Mouse (Mus musculus) CH12.LX (cell line): ENCODE data around the gene Tnnt2. TPM values are rescaled to one million over a fixed set of nuclear protein-coding genes. Genes with fewer than 3 reads are reported as not detected.

Source experiments
- DNase-seq: peaks from one replicate; pipeline ENCODE4 v3.0.0-alpha.2; 2013; ENCODE audit errors: extremely low read depth
- H3K27ac ChIP-seq: 2 replicates; pipeline ENCODE4 v1.5.1; 2012; ENCODE audit warnings: low read depth, mild to moderate bottlenecking, control low read depth, moderate library complexity; ENCODE audit not compliant: insufficient read depth
- H3K27me3 ChIP-seq: replicated peaks from 2 replicates; pipeline ENCODE3; 2012; ENCODE audit warnings: inconsistent platforms
- H3K36me3 ChIP-seq, 2 experiments: replicated peaks in 1 of 2; 2 replicates each; pipeline versions ENCODE3 to v1.6.1; 2012; ENCODE audit warnings: inconsistent platforms in 1 of 2, low read length in 1 of 2, mild to moderate bottlenecking in 1 of 2, mixed read lengths in 1 of 2, moderate library complexity in 1 of 2; ENCODE audit not compliant: control insufficient read depth in 1 of 2, insufficient read depth in 1 of 2
- H3K4me1 ChIP-seq, 2 experiments: 2 replicates each; pipeline ENCODE4 v1.6.1; 2012; ENCODE audit warnings: inconsistent platforms in 1 of 2, moderate library complexity in 1 of 2; ENCODE audit not compliant: insufficient read depth in 2 of 2, control insufficient read depth in 1 of 2
- H3K4me2 ChIP-seq: 2 replicates; pipeline ENCODE4 v1.6.1; 2012; ENCODE audit warnings: low read depth, mild to moderate bottlenecking, control low read depth; ENCODE audit not compliant: poor library complexity, insufficient read depth, severe bottlenecking
- H3K4me3 ChIP-seq, 3 experiments: fragments of 150-350 bp in 1 of 3; sonication (generic) in 1 of 3; replicated peaks in 1 of 3; 2 replicates each; pipeline versions ENCODE3 to v1.5.1; 2011 to 2012; ENCODE audit warnings: low read depth in 2 of 3, low read length in 2 of 3, mild to moderate bottlenecking in 2 of 3, moderate library complexity in 2 of 3, control low read depth in 1 of 3, improper control_type of control experiment in 1 of 3, inconsistent platforms in 1 of 3, mixed read lengths in 1 of 3; ENCODE audit not compliant: poor library complexity in 1 of 3
- H3K79me2 ChIP-seq: replicated peaks from 2 replicates; pipeline ENCODE4 v1.6.1; 2012; ENCODE audit warnings: mild to moderate bottlenecking, moderate library complexity; ENCODE audit not compliant: control insufficient read depth, poor library complexity, insufficient read depth, severe bottlenecking; ENCODE audit errors: extremely low read depth
- H3K9ac ChIP-seq: 2 replicates; pipeline ENCODE4 v1.6.1; 2012; ENCODE audit warnings: low read depth, mild to moderate bottlenecking, control low read depth, moderate library complexity; ENCODE audit not compliant: insufficient read depth
- H3K9me3 ChIP-seq: replicated peaks from 2 replicates; pipeline ENCODE3; 2012; ENCODE audit warnings: low read length, inconsistent platforms, mixed read lengths
- CHD1 ChIP-seq: IDR thresholded peaks from 2 replicates; pipeline ENCODE4 v1.6.1; 2012; ENCODE audit warnings: low read depth, low read length, improper control_type of control experiment, inconsistent platforms
- E2F4 ChIP-seq: IDR thresholded peaks from 2 replicates; pipeline ENCODE4 v1.6.1; 2011; ENCODE audit warnings: low read depth, low read length, improper control_type of control experiment; ENCODE audit not compliant: insufficient replicate concordance
- ELF1 ChIP-seq: IDR thresholded peaks from 2 replicates; pipeline ENCODE4 v1.6.1; 2014; ENCODE audit warnings: low read depth, mild to moderate bottlenecking, inconsistent platforms, low read length, improper control_type of control experiment
- GABPA ChIP-seq: IDR thresholded peaks from 2 replicates; pipeline ENCODE4 v1.6.1; 2012; ENCODE audit warnings: low read depth, low read length, improper control_type of control experiment, inconsistent platforms; ENCODE audit not compliant: insufficient replicate concordance
- HCFC1 ChIP-seq: IDR thresholded peaks from 2 replicates; pipeline ENCODE4 v1.6.1; 2012; ENCODE audit warnings: low read depth, mild to moderate bottlenecking, inconsistent platforms, low read length, improper control_type of control experiment
- IRF4 ChIP-seq: IDR thresholded peaks from 2 replicates; pipeline ENCODE4 v1.6.1; 2014; ENCODE audit warnings: low read depth, mild to moderate bottlenecking, inconsistent platforms, low read length, improper control_type of control experiment
- JUN ChIP-seq: IDR thresholded peaks from 2 replicates; pipeline ENCODE4 v1.6.1; 2011; ENCODE audit warnings: low read depth, mild to moderate bottlenecking, low read length, improper control_type of control experiment, moderate library complexity; ENCODE audit not compliant: insufficient read depth
- JUND ChIP-seq: conservative IDR thresholded peaks from 2 replicates; pipeline ENCODE4 v1.6.1; 2011; ENCODE audit warnings: low read depth, low read length, improper control_type of control experiment
- KAT2A ChIP-seq: IDR thresholded peaks from 2 replicates; pipeline ENCODE4 v1.6.1; 2012; ENCODE audit warnings: low read length, improper control_type of control experiment, inconsistent platforms; ENCODE audit not compliant: insufficient replicate concordance
- MAFK ChIP-seq: IDR thresholded peaks from 2 replicates; pipeline ENCODE4 v1.6.1; 2011; ENCODE audit warnings: low read length, improper control_type of control experiment; ENCODE audit not compliant: insufficient replicate concordance
- MAZ ChIP-seq: IDR thresholded peaks from 2 replicates; pipeline ENCODE4 v1.6.1; 2012; ENCODE audit warnings: low read depth, mild to moderate bottlenecking, inconsistent platforms, low read length, improper control_type of control experiment, moderate library complexity
- MEF2A ChIP-seq: IDR thresholded peaks from 2 replicates; pipeline ENCODE4 v1.6.1; 2014; ENCODE audit warnings: low read depth, mild to moderate bottlenecking, inconsistent platforms, low read length, improper control_type of control experiment, borderline replicate concordance
- MYC ChIP-seq: IDR thresholded peaks from 2 replicates; pipeline ENCODE4 v1.6.1; 2011; ENCODE audit warnings: low read depth, mild to moderate bottlenecking, improper control_type of control experiment, low read length
- NELFE ChIP-seq: IDR thresholded peaks from 2 replicates; pipeline ENCODE4 v1.6.1; 2011; ENCODE audit warnings: low read depth, low read length, improper control_type of control experiment
- NRF1 ChIP-seq: IDR thresholded peaks from 2 replicates; pipeline ENCODE4 v1.6.1; 2014; ENCODE audit warnings: low read depth, mild to moderate bottlenecking, inconsistent platforms, low read length, improper control_type of control experiment, moderate library complexity
- PAX5 ChIP-seq: IDR thresholded peaks from 2 replicates; pipeline ENCODE4 v1.6.1; 2012; ENCODE audit warnings: low read length, inconsistent platforms, mixed read lengths
- RCOR1 ChIP-seq: conservative IDR thresholded peaks from 2 replicates; pipeline ENCODE4 v1.6.1; 2012; ENCODE audit warnings: low read depth, mild to moderate bottlenecking, inconsistent platforms, low read length, improper control_type of control experiment
- SIN3A ChIP-seq: IDR thresholded peaks from 2 replicates; pipeline ENCODE4 v1.6.1; 2012; ENCODE audit warnings: low read length, improper control_type of control experiment, inconsistent platforms
- SMC3 ChIP-seq: IDR thresholded peaks from 2 replicates; pipeline ENCODE4 v1.6.1; 2011; ENCODE audit warnings: low read depth, low read length, improper control_type of control experiment
- TBP ChIP-seq: conservative IDR thresholded peaks from 2 replicates; pipeline ENCODE4 v1.6.1; 2011; ENCODE audit warnings: low read depth, low read length, improper control_type of control experiment
- TCF12 ChIP-seq: IDR thresholded peaks from 2 replicates; pipeline ENCODE4 v1.6.1; 2014; ENCODE audit warnings: low read depth, mild to moderate bottlenecking, inconsistent platforms, low read length, improper control_type of control experiment
- USF1 ChIP-seq: IDR thresholded peaks from 2 replicates; pipeline ENCODE4 v1.6.1; 2014; ENCODE audit warnings: low read depth, mild to moderate bottlenecking, inconsistent platforms, low read length, improper control_type of control experiment
- USF2 ChIP-seq: conservative IDR thresholded peaks from 2 replicates; pipeline ENCODE4 v1.6.1; 2011; ENCODE audit warnings: low read depth, low read length, improper control_type of control experiment
- ZKSCAN1 ChIP-seq: IDR thresholded peaks from 2 replicates; pipeline ENCODE4 v1.6.1; 2012; ENCODE audit warnings: low read depth, inconsistent platforms, low read length, improper control_type of control experiment, borderline replicate concordance
- ZNF384 ChIP-seq: IDR thresholded peaks from 2 replicates; pipeline ENCODE4 v1.6.1; 2012; ENCODE audit warnings: low read depth, low read length, improper control_type of control experiment, inconsistent platforms
- dilution Hi-C: fragments of 300-500 bp; cut with MboI; formaldehyde crosslinking; loops from 2 replicates; pipeline ENCODE4 v1.14.3; 2020; ENCODE audit warnings: low sequenced_read_pairs; ENCODE audit not compliant: extremely low pct_unique_long_range_greater_than_20kb, extremely low pct_ligation_motif_present
- in situ Hi-C: fragments of 300-500 bp; cut with MboI; formaldehyde crosslinking; loops from 3 replicates; pipeline ENCODE4 v1.14.3; 2019; ENCODE audit warnings: low sequenced_read_pairs, low pct_ligation_motif_present, low pct_unique_long_range_greater_than_20kb, mixed read lengths
- polyA plus RNA-seq: library from polyadenylated mRNA; unstranded; fragments of >175 nt; gene quantifications from 2 replicates; pipeline ENCODE4 v1.2.1, GENCODE M21; 2012; ENCODE audit warnings: low read depth; ENCODE audit not compliant: insufficient read length
- total RNA-seq, 2 experiments: library from RNA; depleted of rRNA; stranded (reverse); fragments of 300-350 nt in 1 of 2; fragments of >200 nt in 1 of 2; gene quantifications; 2 replicates each; pipeline ENCODE4 v1.2.3; 2012 to 2014

Tnnt2 gene
- total and polyA plus RNA-seq, 3 experiments: 3.6 to 31.1 (median 8.6) TPM

- Histone ChIP-seq H3K27me3 (peaks cover 7% of the 10 kb centered on the region), H3K4me3 (no peak overlapping the region), H3K4me2 (no peak overlapping the region), H3K27ac (no peak overlapping the region), H3K79me2 (no peaks in the 10 kb centered on the region), H3K9me3 (no peaks in the 10 kb centered on the region), H3K4me1 (peaks cover 13 to 51% of the 10 kb centered on the region in 2 experiments), H3K36me3 (no peaks in the 10 kb centered on the region), H3K9ac (no peak overlapping the region)
- in situ Hi-C loops (no loop called here), dilution Hi-C loops (no loop called here)
- DNase-seq: no peak
- TF ChIP-seq IRF4 (no peak), PAX5 (no peak), GABPA (no peak), USF2 (no peak), SIN3A (no peak), MAFK (no peak), RCOR1 (no peak), TCF12 (no peak), MYC (no peak), KAT2A (no peak), ZKSCAN1 (no peak)
Observed at GRCm38 (mm10) chr1:135812618-135813017, 23.5 kb upstream of the Tnnt2 start.

DNA sequence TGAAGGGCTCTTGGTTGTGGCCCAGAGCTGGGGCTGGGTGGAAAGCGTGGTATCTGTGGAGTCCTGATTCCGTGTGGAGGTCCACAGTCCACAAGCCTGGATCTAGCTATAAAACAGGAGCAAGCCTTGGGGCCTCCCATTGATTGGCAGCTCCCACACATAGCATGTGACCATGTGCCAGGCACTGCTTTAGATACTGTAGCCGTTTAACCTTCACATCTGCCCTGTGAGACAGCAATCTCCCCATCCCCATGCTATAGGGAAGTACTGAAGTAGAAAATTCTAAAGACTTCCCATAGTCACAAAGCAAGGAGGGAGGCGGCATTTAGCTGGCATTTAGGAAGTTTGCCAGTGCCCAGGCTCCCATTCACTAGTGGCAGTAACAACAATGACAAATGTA is 23.1 kb upstream of the Tnnt2 start:
- Histone ChIP-seq H3K4me2 (no peak overlapping the region), H3K27ac (no peak overlapping the region), H3K36me3 (no peaks in the 10 kb centered on the region), H3K4me1 (peaks cover 13 to 53% of the 10 kb centered on the region in 2 experiments)
- in situ Hi-C loops: no loop called here
- TF ChIP-seq SMC3: no peak
- no peak for TF ChIP-seq NELFE
- TF ChIP-seq CHD1: no peak
- TF ChIP-seq MEF2A: no peak
- no peak for TF ChIP-seq MAZ
- no peak for TF ChIP-seq USF2
- TF ChIP-seq MYC: no peak
- TF ChIP-seq PAX5: no peak
- no peak for TF ChIP-seq NRF1
- TF ChIP-seq HCFC1: no peak
- TF ChIP-seq ZNF384: no peak
- TF ChIP-seq ELF1: no peak
- no peak for TF ChIP-seq TBP
- no peak for TF ChIP-seq JUND
- no peak for TF ChIP-seq SIN3A
- TF ChIP-seq JUN: no peak
- TF ChIP-seq E2F4: no peak
- no peak for TF ChIP-seq USF1
- no peak for TF ChIP-seq ZKSCAN1
- TF ChIP-seq TCF12: no peak
- TF ChIP-seq, all 38 proteins: peak for 0
- no peak overlapping the region for H3K9ac ChIP-seq
- DNase-seq: no peak
- dilution Hi-C loops: no loop called here
- no peak overlapping the region for H3K4me3 ChIP-seq
- H3K9me3 ChIP-seq: no peaks in the 10 kb centered on the region
- no peaks in the 10 kb centered on the region for H3K79me2 ChIP-seq
- H3K27me3 ChIP-seq: peaks cover 5% of the 10 kb centered on the region
